Mouse (Mus musculus) monocyte, adult 2 months (primary cell): Measurements from ENCODE around the gene Bean1.

Experiments
- DNase-seq, 2 experiments: peaks; one replicate each; pipeline ENCODE4 v3.0.0; 2022; ENCODE audit warnings: low spot score in 2 of 2, low read depth in 1 of 2

Bean1 gene

DNA sequence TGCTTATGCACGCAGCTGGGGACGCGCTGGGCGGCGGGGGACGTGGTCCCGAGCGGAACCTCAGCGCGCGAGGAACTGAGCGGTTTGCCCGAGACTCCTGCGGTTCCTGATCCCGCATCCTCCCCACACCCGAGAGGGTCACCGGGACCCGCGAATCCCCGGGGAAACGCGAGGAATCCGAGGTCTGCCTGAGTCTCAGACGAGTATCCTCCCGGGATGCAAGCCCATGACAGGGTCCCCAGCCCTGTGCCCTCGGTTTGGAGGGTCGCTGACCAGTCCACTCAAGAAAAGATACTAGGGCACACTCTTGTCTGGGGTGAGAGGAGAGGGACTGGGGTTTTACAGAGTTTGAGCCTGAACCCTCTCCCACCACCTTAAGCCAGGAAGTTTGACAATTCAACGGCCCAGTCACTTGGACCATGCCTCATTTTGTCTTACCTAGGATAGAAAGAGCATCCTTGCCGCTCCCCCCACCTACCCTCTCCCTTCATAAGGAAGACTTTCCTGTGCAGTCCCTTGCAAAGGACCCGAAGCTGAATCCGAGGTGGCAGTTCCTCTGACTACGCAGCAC is 893 bp downstream of the Bean1 start:
- no peak for DNase-seq

DNA sequence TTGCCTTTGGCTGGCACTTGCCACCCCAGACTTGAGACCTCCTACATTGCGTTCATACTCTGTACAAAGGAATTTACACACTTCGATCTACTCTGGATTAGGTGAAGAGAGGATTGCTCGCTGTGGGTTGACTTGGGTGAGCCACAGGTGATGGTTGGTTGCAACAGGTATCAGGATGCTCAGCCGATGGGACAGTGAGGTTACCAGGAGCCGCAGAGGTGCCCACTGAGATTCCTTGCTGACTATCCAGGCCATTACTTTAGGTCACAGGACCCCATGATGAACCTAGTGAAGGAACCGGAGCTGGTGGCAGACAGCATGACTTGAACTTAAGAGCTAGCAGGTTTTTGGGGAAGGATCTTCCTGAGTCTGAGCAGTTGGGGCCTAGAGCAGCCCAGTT is 2.2 kb downstream of the Bean1 start:
- no peak for DNase-seq

DNA sequence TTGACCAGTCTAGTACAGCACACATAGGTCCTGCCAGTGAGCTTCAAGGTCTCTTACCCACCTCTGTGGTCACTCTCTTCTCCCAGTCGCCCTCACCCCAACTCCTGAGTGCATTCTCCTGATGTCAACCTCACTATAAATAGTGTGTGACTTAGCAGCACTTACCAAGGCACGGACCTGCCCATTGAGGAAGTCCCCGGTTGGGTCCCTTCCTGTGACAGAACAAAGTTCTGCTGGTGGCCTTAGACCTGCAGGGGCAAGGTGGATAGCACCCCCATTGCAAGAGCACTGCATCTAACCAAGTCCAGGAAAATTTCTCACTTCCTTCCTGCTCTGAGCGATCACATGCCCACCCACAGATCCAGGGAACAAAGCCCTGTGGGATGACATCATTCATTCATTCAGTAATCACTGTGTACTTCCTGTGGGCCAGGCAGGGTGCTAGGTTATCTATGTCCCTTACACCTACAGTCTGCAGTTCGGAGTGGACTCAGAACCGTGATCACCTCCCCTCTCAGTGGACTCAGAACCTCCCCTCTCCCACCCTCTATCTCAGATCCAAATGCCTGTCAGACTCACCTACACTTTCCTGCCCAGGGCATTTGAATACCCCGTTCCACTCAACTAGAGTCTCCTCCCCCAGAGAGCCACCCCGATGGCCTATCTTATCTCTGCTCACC is 5.7 kb downstream of the Bean1 start:
- no peak for DNase-seq

DNA sequence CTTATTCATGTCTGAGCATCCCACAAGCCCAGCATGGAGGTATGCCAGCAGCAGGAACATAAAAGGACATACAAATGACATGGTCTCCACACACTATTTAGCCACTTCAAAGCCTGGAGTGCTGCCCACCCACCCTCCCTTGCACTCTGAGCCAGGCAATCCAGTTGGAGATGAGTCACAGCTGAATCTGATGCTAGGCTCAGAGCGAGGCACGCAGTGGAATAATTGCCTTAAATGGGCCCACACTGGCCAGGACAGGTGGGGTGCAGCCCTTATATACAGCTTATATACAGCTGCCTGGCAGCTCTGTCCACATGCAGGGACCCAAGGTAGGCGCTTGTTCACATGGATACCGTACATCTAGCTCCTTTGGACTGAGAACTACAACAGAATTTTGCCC is 6.8 kb downstream of the Bean1 start:
- no peak for DNase-seq

GRCm38 (mm10) chr8:104184905-104185304 is 14.7 kb downstream of the Bean1 start:
- DNase-seq = no peak

DNA sequence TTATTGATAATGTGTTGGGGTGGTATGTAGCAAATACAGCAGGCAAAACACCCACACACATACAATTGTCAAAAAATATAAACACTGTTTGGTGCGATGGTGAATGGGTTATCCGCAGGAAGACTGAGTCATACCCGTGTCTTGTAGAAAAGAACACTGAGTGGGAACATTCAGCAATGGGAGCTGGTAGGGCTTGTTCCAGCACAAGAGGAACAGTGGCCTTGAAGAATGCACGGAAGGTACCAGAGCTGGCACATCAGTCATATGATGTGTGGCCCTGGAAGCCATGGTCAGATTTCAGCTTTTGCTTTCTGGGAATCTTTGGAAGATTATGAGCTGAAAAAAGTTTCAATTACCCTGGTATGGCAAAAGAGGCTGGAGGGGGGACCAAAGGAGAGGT is 16.6 kb downstream of the Bean1 start:
- no peak for DNase-seq

- DNase-seq = no peak
Observed at GRCm38 (mm10) chr8:104187622-104188021, 17.4 kb downstream of the Bean1 start.

- no peak for DNase-seq
Observed at GRCm38 (mm10) chr8:104188459-104188858, 18.2 kb downstream of the Bean1 start.

GRCm38 (mm10) chr8:104190777-104191468 is 20.7 kb downstream of the Bean1 start:
- DNase-seq = no peak

DNA sequence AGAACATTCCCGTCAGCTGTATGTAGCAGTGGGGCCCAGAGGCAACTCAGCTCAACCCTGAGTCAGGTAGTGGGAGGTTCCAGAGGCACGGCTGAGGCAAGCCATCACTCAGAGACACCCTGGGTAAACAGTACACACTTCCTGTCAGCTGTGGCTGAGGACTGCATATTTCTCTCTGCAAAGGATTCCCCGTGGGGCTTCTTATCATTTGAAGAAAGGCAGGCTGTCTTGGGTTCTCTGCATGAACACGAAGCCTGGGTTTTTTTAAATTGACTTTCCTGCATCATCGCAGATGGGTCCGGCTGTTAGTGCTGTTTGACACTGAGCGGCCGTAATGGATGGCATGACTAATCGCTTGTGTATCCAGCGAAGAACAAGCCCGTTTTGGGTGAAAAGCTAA is 21.3 kb downstream of the Bean1 start:
- DNase-seq = no peak

DNA sequence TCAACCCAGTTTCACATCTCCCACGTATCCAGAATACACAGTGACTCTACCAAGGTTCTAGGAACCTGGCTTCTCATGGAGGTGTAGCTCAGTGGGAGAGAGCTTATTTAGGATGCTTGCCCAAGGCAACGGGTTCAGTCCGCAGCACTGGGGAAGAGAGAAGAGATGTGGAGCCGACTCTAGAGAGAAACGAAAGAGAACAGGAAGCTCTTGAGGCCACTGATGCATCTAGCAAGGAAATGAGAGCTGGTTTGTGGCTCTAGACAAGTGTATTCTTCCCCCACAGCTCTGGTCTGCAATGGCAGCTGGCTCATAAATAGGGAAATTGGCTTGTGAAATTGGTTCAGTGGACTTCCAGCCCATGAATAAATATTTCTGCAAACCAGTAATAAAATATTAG is 29.6 kb downstream of the Bean1 start:
- no peak for DNase-seq

DNA sequence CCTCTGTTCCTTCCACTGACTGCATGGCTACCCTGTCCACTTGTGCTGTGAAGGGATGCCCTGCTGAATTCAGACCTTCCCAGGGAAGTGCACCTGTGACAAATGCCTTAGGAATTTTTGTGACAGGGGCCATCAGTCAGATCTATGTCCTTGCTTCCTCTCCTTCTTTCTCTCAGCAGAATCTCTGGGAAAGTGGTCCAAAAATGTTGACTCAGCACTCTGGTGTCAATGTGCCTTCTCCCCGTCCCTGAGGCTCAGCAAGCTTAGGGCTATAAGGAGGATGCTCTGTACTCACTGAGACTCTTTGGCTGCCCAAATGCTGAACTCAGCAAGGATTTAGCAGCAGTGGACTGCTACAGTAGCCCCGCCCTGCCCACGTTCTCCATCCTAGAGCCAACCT is 31.4 kb downstream of the Bean1 start:
- DNase-seq = no peak

- DNase-seq = no peak
Observed at GRCm38 (mm10) chr8:104202320-104202719, 32.1 kb downstream of the Bean1 start.

DNA sequence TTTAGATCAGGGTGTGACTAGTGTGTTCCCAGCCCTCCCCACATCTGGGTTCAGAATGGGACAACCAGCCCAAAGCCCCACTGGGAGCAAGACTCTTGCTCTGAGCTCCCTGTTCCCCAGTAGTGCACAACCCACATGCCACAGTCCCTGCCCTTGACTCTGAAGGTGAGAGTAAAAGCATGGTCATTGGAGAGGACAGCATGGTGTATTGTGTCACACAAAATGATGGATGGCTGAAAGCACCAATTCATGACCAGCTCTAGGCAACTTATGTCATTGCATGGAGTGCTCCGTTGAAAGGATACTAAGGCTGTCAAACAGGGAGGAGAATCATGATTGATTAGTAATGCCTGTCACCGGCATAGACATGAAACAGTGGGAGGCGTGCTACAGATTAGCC is 35.0 kb downstream of the Bean1 start:
- DNase-seq = no peak

- DNase-seq = no peak
Observed at GRCm38 (mm10) chr8:104217601-104218000, 47.4 kb downstream of the Bean1 start.

DNA sequence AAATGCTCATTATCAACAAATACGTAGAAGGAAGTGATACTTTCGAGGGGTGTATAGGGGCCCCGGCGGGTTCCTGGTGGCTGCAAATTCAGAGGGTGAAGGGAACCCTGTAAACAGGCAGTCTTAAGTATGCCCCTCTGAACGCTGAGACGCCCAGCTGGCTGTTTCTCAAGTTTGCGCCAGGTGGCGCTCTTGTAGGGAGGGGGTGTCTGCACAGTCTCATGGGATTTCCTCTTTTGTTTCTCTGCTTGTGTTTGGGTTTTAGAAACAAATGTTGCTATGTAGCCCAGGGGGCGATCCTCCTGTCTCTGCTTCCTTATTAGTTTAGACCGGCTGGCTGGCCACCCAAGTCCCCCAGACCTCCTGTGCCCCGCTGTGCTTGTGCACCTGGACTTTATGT is 48.8 kb downstream of the Bean1 start:
- DNase-seq = peak; percentile 27 to 53

DNA sequence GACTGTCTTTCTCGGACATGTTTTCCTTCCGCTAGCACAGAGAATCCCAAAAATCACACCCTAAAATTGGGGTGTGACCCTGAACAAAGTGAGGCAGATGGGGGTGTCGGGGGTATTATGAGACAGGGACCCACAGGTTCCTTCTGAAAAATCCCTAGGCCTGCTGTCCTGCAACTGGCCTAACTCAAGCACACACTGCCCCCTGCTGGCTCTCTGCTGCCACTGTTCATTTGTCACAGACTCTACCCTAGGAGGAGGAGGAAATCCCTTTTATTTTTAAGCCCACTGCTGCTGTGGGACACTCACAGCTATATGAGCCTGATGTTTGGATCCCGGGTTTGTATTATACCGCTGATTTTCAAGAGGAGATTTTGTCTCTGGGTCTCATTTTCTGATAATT is 49.6 kb downstream of the Bean1 start:
- DNase-seq = peak in 1 of 2 experiments; percentile 43

GRCm38 (mm10) chr8:104227048-104227447 is 56.8 kb downstream of the Bean1 start:
- no peak for DNase-seq

DNA sequence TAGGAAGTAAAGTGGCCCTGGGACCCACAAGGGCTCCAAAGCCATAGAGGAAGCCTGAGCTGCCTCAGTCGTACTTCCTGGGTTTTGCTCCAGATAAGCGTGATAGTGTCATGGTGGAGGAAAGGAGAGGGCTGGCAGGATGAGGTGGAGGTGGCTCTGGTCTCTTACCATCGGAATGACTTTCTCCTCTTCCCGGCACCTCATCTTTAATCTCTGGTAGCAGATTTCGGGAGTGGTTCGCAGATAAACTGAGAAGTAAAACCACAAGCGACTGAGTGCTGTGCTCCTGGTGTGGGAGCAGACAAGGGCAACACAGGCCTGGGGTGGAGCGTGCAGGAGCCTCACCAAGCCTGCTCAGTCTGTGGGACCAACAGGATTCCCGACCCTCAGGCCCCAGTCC is 60.1 kb downstream of the Bean1 start:
- no peak for DNase-seq

- DNase-seq = no peak
Observed at GRCm38 (mm10) chr8:104232039-104232438, 61.8 kb downstream of the Bean1 start.

DNA sequence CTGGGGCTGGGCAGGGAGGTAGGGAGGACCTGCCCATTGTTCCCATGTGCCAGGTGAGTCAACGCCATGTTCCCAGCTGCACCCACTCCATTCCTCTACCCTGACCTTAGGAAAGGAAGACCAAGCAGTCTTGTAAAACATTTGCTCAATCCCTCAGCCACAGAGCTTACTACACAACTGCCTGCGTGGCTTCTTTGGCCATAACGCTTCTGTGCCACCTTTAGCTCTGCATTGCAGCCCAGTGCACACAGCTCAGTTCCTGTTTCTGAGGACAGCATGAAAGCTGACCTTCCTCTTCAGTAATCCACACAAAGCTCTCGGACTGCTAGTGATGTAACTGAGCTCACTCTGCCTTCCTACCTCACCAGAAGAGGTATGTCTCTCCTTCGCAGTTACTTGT is 62.7 kb downstream of the Bean1 start:
- peak in 1 of 2 experiments; percentile 46 for DNase-seq

- DNase-seq = no peak
Observed at GRCm38 (mm10) chr8:104234573-104234972, 64.3 kb downstream of the Bean1 start.
